Mouse (Mus musculus) midbrain, embryonic 16.5 days (tissue): ENCODE measurements around the gene 4930583I09Rik. TPM values are rescaled to one million over a fixed set of nuclear protein-coding genes. Genes with fewer than 3 reads are reported as not detected.

Experiments
- ATAC-seq: fragments of 200-750 bp; cut with Nextera tagmentation; 2 replicates; pipeline ENCODE4 v1.8.0; 2017; ENCODE audit warnings: moderate TSS enrichment
- H3K27ac ChIP-seq: fragments of 300-500 bp; sonication (generic); 2 replicates; pipeline ENCODE4 v1.5.1; 2014; ENCODE audit warnings: mild to moderate bottlenecking, low read length, mixed read lengths
- H3K27me3 ChIP-seq: fragments of 300-500 bp; sonication (generic); 2 replicates; pipeline ENCODE4 v1.6.1; 2014; ENCODE audit warnings: low read depth, low read length, mixed read lengths; ENCODE audit not compliant: control insufficient read depth, insufficient read depth
- H3K36me3 ChIP-seq: fragments of 300-500 bp; sonication (generic); 2 replicates; pipeline ENCODE4 v1.6.1; 2014; ENCODE audit warnings: mild to moderate bottlenecking, low read length, moderate library complexity, mixed read lengths; ENCODE audit not compliant: control insufficient read depth, insufficient read depth
- H3K4me1 ChIP-seq: fragments of 300-500 bp; sonication (generic); 2 replicates; pipeline ENCODE4 v1.6.1; 2014; ENCODE audit warnings: mild to moderate bottlenecking, low read length, mixed read lengths; ENCODE audit not compliant: control insufficient read depth, insufficient read depth
- H3K4me2 ChIP-seq: fragments of 300-500 bp; sonication (generic); 2 replicates; pipeline ENCODE4 v1.6.1; 2014; ENCODE audit warnings: mild to moderate bottlenecking, low read length, mixed read lengths
- H3K4me3 ChIP-seq: fragments of 300-500 bp; sonication (generic); 2 replicates; pipeline ENCODE4 v1.5.1; 2014; ENCODE audit warnings: low read depth, mild to moderate bottlenecking, low read length, moderate library complexity, mixed read lengths
- H3K9ac ChIP-seq: fragments of 300-500 bp; sonication (generic); 2 replicates; pipeline ENCODE4 v1.6.1; 2014; ENCODE audit warnings: low read depth, low read length, mixed read lengths
- H3K9me3 ChIP-seq: fragments of 300-500 bp; sonication (generic); replicated peaks from 2 replicates; pipeline ENCODE4 v1.6.1; 2014; ENCODE audit warnings: mild to moderate bottlenecking, low read length, mixed read lengths; ENCODE audit not compliant: control insufficient read depth, poor library complexity, severe bottlenecking
- WGBS: fragments of 180-500 bp; shearing (Covaris S2); extraction: QIAGEN DNeasy Blood & Tissue Kit; methylation state at CpG from one replicate; pipeline ENCODE4 v1.1.7; 2014; 5-methylcytosine and 5-hydroxymethylcytosine counted together
- polyA plus RNA-seq: library from polyadenylated mRNA; unstranded; fragments of >200 nt; fragmentation: Nextera tagmentation; extraction: Ambion mirVana; gene quantifications from 2 replicates; pipeline ENCODE4 v1.2.1, GENCODE M21; 2015

Gene 4930583I09Rik
- polyA plus RNA-seq, result not detected in 2 replicates

- Histone ChIP-seq H3K36me3 (no peaks in the 10 kb centered on the region), H3K4me1 (peaks cover 11% of the 10 kb centered on the region), H3K27ac (no peak within 1 kb of the TSS), H3K4me3 (no peak within 1 kb of the TSS), H3K9me3 (no peaks in the 10 kb centered on the region), H3K4me2 (peak within 1 kb of the TSS; percentile 7), H3K27me3 (no peaks in the 10 kb centered on the region), H3K9ac (no peak within 1 kb of the TSS)
- ATAC-seq, result no peak
- WGBS, result 44% methylated on average over 6 of the region's 6 CpGs
Observed at GRCm38 (mm10) chr17:64835928-64836327, at the start of gene 4930583I09Rik. TSS of gene 4930583I09Rik (minus strand) at chr17:64836071.

- Histone ChIP-seq H3K36me3 (no peaks in the 10 kb centered on the region), H3K9me3 (no peaks in the 10 kb centered on the region), H3K4me1 (0 out of 2 replicates have a peak, but pooled peaks cover 3% of the 10 kb centered on the region), H3K27me3 (no peaks in the 10 kb centered on the region), H3K4me3 (no peak overlapping the region), H3K27ac (no peak overlapping the region), H3K4me2 (no peak overlapping the region), H3K9ac (no peak overlapping the region)
- ATAC-seq, result no peak
- 84% methylated on average over 12 of the region's 12 CpGs for WGBS
Observed at GRCm38 (mm10) chr17:64876111-64876510, 40.2 kb upstream of the 4930583I09Rik start.

GRCm38 (mm10) chr17:64873651-64874072 is 37.8 kb upstream of the 4930583I09Rik start:
- Histone ChIP-seq H3K9ac (no peak overlapping the region), H3K4me3 (no peak overlapping the region), H3K4me2 (no peak overlapping the region), H3K9me3 (no peaks in the 10 kb centered on the region), H3K4me1 (0 out of 2 replicates have a peak, but pooled peaks cover 3% of the 10 kb centered on the region), H3K27me3 (no peaks in the 10 kb centered on the region), H3K27ac (no peak overlapping the region), H3K36me3 (no peaks in the 10 kb centered on the region)
- 12% methylated on average over 4 of the region's 4 CpGs for WGBS
- ATAC-seq, result no peak

GRCm38 (mm10) chr17:64863817-64864216 is 27.9 kb upstream of the 4930583I09Rik start:
- Histone ChIP-seq H3K27me3 (no peaks in the 10 kb centered on the region), H3K4me2 (no peak overlapping the region), H3K36me3 (no peaks in the 10 kb centered on the region), H3K9ac (no peak overlapping the region), H3K27ac (no peak overlapping the region), H3K9me3 (no peaks in the 10 kb centered on the region), H3K4me3 (no peak overlapping the region), H3K4me1 (no peaks in the 10 kb centered on the region)
- 88% methylated on average over 4 of the region's 4 CpGs for WGBS
- ATAC-seq, result no peak

- no peak overlapping the region for H3K4me3 ChIP-seq
- WGBS, result 81% methylated on average over 3 of the region's 3 CpGs
- no peak overlapping the region for H3K4me2 ChIP-seq
- no peaks in the 10 kb centered on the region for H3K9me3 ChIP-seq
- no peak overlapping the region for H3K27ac ChIP-seq
- no peak for ATAC-seq
- H3K4me1 ChIP-seq, result no peaks in the 10 kb centered on the region
- no peak overlapping the region for H3K9ac ChIP-seq
- no peaks in the 10 kb centered on the region for H3K27me3 ChIP-seq
- no peaks in the 10 kb centered on the region for H3K36me3 ChIP-seq
Observed at GRCm38 (mm10) chr17:64860963-64861362, 25.1 kb upstream of the 4930583I09Rik start.

GRCm38 (mm10) chr17:64858848-64859247 is 23.0 kb upstream of the 4930583I09Rik start:
- Histone ChIP-seq H3K9me3 (no peaks in the 10 kb centered on the region), H3K27me3 (no peaks in the 10 kb centered on the region), H3K36me3 (no peaks in the 10 kb centered on the region), H3K4me1 (no peaks in the 10 kb centered on the region), H3K27ac (no peak overlapping the region), H3K4me2 (no peak overlapping the region), H3K4me3 (no peak overlapping the region), H3K9ac (no peak overlapping the region)
- 81% methylated on average over 6 of the region's 6 CpGs for WGBS
- no peak for ATAC-seq

GRCm38 (mm10) chr17:64848031-64848430 is 12.2 kb upstream of the 4930583I09Rik start:
- no peak overlapping the region for H3K9ac ChIP-seq
- H3K4me3 ChIP-seq, result no peak overlapping the region
- H3K9me3 ChIP-seq, result no peaks in the 10 kb centered on the region
- no peak for ATAC-seq
- H3K27ac ChIP-seq, result no peak overlapping the region
- no peaks in the 10 kb centered on the region for H3K36me3 ChIP-seq
- no peaks in the 10 kb centered on the region for H3K27me3 ChIP-seq
- 74% methylated on average over 4 of the region's 4 CpGs for WGBS
- H3K4me1 ChIP-seq, result no peaks in the 10 kb centered on the region
- no peak overlapping the region for H3K4me2 ChIP-seq

- Histone ChIP-seq H3K9me3 (no peaks in the 10 kb centered on the region), H3K27ac (no peak overlapping the region), H3K4me3 (no peak overlapping the region), H3K4me2 (no peak overlapping the region), H3K27me3 (no peaks in the 10 kb centered on the region), H3K36me3 (no peaks in the 10 kb centered on the region), H3K9ac (no peak overlapping the region), H3K4me1 (no peaks in the 10 kb centered on the region)
- no peak for ATAC-seq
- WGBS, result 76% methylated on average over 1 of the region's 1 CpGs
Observed at GRCm38 (mm10) chr17:64846654-64847053, 10.8 kb upstream of the 4930583I09Rik start.

- no peak overlapping the region for H3K4me3 ChIP-seq
- H3K4me2 ChIP-seq, result peak overlapping the region; percentile 7
- no peak overlapping the region for H3K9ac ChIP-seq
- H3K4me1 ChIP-seq, result peaks cover 11% of the 10 kb centered on the region
- H3K9me3 ChIP-seq, result no peaks in the 10 kb centered on the region
- ATAC-seq, result peak; percentile 86
- H3K27ac ChIP-seq, result peak overlapping the region; percentile 61; the same call in 1 of the 2 replicates
- H3K27me3 ChIP-seq, result no peaks in the 10 kb centered on the region
- H3K36me3 ChIP-seq, result no peaks in the 10 kb centered on the region
- 4% methylated on average over 7 of the region's 7 CpGs for WGBS
Observed at GRCm38 (mm10) chr17:64836892-64837291, 1.0 kb upstream of the 4930583I09Rik start.
